Mouse (Mus musculus) layer of hippocampus, adult 2 months (tissue): ENCODE measurements at regions not wholly inside any gene's neighbourhood (a gene's known extent, or its start where the extent isn't known, plus 50 kb on each side); places are given as distances from the start of the nearest gene placed in this dataset.
"Not testable (repeated sequence)": the region's sequence is repeated elsewhere in the genome, so short reads cannot be mapped to it uniquely, and the experiment has no call there.

Source experiments
- DNase-seq, 2 experiments: peaks; one replicate each; pipeline ENCODE4 v3.0.0; 2022; ENCODE audit warnings: low spot score in 2 of 2
- H3K27ac ChIP-seq: fragments of 200-600 bp; 2 replicates; pipeline ENCODE4 v1.8.1; 2022
- H3K4me3 ChIP-seq: fragments of 200-600 bp; 2 replicates; pipeline ENCODE4 v1.8.1; 2022; ENCODE audit warnings: mild to moderate bottlenecking
- CTCF ChIP-seq: fragments of 200-600 bp; conservative IDR thresholded peaks from 2 replicates; pipeline ENCODE4 v1.8.1; 2022; ENCODE audit warnings: antibody characterized with exemption, mild to moderate bottlenecking, moderate library complexity

DNA sequence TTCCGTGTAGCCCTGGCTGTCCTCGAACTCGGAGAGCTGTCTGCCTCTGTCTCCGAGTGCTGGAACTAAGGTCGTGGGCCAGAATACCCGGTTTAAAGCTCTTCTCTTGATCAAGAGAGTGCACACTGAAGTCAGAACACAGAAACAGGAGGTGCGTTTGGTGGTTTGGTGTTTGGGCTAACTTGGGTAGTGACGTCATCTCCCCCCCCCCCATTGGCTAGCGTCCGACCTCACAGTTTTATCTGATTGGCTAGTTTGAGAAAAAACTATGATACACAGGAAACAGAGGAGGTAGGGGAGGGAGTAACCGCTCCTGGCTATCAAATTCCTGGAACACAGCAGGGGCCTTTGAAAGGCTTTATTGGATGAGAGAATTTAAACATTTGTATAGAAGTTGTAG is 60.2 kb upstream of the Pim1 start:
- no peak for DNase-seq
- Histone ChIP-seq H3K4me3 (no peak overlapping the region), H3K27ac (no peak overlapping the region)
- TF ChIP-seq CTCF, result no peak

- H3K27ac ChIP-seq, result no peak overlapping the region
- no peak; the same call in 1 of the 2 replicates for TF ChIP-seq CTCF
- DNase-seq, result no peak
- no peak overlapping the region for H3K4me3 ChIP-seq
Measured at GRCm38 (mm10) chr17:29430806-29431205, 59.7 kb upstream of the Pim1 start.

DNA sequence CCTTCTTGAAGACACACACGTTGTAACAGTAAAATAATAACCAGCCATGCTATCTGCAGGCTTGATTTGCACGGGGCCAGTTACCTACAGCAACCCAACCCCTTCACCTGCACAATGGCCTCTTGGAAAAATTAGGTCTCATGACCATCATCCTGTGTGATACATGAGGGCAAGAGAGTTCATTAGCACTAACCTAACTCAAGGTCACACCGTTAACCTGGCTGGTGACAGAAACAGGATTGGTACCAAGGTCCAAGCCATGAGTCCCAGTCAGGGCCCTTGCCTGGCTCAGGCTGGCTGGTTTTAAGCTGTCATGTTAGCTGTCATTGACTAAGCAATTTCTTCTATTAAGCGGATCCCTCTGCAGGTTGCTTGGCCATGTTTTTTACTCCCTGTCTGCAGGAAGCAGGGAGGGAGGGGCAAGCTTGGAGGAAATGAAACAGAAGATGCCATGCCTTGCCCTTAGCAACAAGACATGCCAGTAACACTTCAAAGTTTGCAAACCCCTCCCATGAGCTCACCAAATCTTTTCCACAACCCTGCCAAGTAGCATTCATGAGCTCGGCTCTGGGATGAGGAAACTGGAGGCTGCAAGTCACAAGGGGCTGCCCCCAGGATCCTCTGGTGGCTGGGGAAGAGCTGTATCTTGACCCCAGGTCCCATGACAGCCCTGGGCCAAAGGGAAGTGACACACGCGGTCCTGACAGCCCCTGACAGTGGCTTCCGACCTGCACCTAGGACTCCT is 58.8 kb upstream of the Pim1 start:
- DNase-seq, result no peak
- TF ChIP-seq CTCF, result no peak

DNA sequence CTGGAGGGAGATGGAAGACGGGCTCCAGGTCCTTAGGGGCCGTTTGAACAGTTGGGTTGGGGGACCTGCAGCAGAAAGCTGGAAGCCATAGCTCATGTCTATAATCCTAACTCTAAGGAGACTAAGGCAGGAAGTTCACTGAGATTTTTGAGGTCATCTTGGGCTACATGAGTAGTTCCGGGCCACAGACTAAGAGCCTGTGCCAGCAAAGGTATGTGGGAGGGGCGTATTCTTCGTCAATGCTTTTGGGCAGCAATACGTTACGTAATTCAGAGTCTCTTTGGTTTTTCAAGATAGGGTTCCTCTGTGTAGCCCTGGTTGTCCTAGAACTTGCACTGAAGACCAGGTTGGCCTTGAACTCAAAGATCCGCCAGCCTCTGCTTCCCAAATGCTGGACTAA is 57.9 kb upstream of the Pim1 start:
- no peak for TF ChIP-seq CTCF
- no peak overlapping the region for H3K27ac ChIP-seq
- H3K4me3 ChIP-seq, result no peak overlapping the region
- DNase-seq, result no peak

More for the DNA sequence above, 58.8 kb upstream of the Pim1 start:
- no peak overlapping the region for H3K4me3 ChIP-seq
- no peak overlapping the region for H3K27ac ChIP-seq

DNA sequence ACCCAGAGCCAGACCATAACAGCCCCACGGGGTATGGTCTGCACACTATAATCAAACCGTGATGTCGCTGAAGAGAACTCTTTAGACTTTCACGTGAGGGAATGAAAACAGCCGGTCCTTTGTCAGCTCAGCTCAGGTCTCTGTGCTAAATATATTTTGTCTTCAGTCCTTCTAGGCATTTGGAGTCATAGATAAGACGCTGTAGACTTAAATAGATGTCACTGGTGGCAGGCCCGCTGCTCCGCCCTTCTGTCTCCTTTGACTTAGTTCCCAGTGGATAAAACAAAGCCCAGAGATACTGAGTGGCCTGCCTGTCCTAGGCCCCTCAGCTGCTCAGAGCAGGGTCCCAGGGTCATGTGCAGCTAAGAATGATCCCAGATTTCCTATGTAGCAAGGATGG is 57.2 kb upstream of the Pim1 start:
- Histone ChIP-seq H3K27ac (no peak overlapping the region), H3K4me3 (no peak overlapping the region)
- DNase-seq, result no peak
- TF ChIP-seq CTCF, result no peak

DNA sequence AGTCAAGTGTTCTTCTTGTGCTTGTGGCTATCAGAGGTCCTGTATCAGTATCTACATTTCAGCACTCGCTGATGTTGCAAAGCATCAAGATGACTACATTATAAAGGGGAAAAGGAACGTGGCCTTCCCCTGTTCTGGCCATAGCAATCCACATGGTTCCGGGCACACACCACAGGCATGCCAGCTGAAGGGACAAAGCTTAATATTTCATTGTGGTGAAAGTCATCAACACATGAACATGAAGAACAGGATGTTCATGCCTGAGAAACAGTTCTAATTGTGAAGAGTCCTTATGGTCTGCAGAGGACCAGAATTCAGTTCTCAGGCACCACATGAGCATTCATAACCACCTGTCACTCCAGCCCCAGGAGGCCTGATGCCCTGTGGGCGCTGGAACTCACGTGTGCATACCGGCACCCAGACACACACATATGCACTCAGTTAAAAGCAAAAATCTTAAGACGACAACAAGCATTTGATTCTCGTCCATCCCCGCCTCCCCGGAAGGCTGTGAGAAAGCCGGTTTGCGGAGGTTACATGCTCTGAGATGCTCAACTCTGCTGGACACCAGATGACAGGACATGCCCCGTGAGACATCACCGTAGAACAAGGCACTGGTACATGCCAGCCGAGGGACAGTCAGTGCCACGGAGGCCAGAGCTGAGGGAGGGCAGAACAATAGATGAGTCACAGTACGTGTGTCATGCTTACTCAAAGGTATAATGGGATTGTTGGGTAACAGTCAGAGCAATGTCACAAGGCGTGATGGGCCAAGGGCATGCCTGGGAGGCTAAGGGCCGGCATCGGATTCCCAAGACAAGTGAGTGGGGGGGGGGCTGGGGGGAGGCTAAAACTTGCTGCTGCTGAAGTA is 56.2 kb upstream of the Pim1 start:
- Histone ChIP-seq H3K27ac (no peak overlapping the region), H3K4me3 (no peak overlapping the region)
- DNase-seq, result no peak
- no peak for TF ChIP-seq CTCF

GRCm38 (mm10) chr17:29435345-29436006 is 55.1 kb upstream of the Pim1 start:
- TF ChIP-seq CTCF, result no peak
- H3K4me3 ChIP-seq, result no peak overlapping the region
- no peak for DNase-seq
- no peak overlapping the region for H3K27ac ChIP-seq

- H3K27ac ChIP-seq, result peak overlapping the region; percentile 91
Measured at GRCm38 (mm10) chr17:29436484-29436870, 54.1 kb upstream of the Pim1 start.

GRCm38 (mm10) chr17:29436871-29437534 is 53.5 kb upstream of the Pim1 start:
- Histone ChIP-seq H3K27ac (peak overlapping the region; percentile 91), H3K4me3 (peak overlapping the region; percentile 58)
- DNase-seq, result peak; percentile 64 to 71
- TF ChIP-seq CTCF, result no peak; the same call in 1 of the 2 replicates

More at GRCm38 (mm10) chr17:29436484-29436870, 54.1 kb upstream of the Pim1 start:
- peak overlapping the region; percentile 58 for H3K4me3 ChIP-seq
- DNase-seq, result not testable (repeated sequence)

GRCm38 (mm10) chr17:29437535-29438324 is 52.8 kb upstream of the Pim1 start:
- Histone ChIP-seq H3K4me3 (peak overlapping the region; percentile 58), H3K27ac (peak overlapping the region; percentile 91)

GRCm38 (mm10) chr17:29438347-29439235 is 52.0 kb upstream of the Pim1 start:
- Histone ChIP-seq H3K27ac (peak overlapping the region; percentile 91), H3K4me3 (peak overlapping the region; percentile 58; the same call in 1 of the 2 replicates)
- no peak for TF ChIP-seq CTCF
- peak in 1 of 2 experiments; percentile 22 for DNase-seq

More at GRCm38 (mm10) chr17:29437535-29438324, 52.8 kb upstream of the Pim1 start:
- DNase-seq, result no peak
- no peak for TF ChIP-seq CTCF
